Mouse (Mus musculus) monocyte, adult 5-6 weeks (primary cell): ENCODE measurements around the gene Fam13a. TPM values are rescaled to one million over a fixed set of nuclear protein-coding genes. Genes with fewer than 3 reads are reported as not detected.

Experiments
- ATAC-seq: fragments of 153-309, 156-312 bp; replicated peaks from 2 replicates; pipeline ENCODE4 v1.8.0; 2017; ENCODE audit warnings: mild to moderate bottlenecking; ENCODE audit not compliant: low TSS enrichment, insufficient number of reproducible peaks, severe bottlenecking, poor library complexity, low FRiP score
- total RNA-seq: library from RNA; stranded (forward); fragments of 200-1000, 200-491, 200-594 nt; gene quantifications from 3 replicates; pipeline ENCODE4 v1.2.3, GENCODE M21; 2017

Fam13a gene
- total RNA-seq, 1 experiment from 2014 or later, result not detected

DNA sequence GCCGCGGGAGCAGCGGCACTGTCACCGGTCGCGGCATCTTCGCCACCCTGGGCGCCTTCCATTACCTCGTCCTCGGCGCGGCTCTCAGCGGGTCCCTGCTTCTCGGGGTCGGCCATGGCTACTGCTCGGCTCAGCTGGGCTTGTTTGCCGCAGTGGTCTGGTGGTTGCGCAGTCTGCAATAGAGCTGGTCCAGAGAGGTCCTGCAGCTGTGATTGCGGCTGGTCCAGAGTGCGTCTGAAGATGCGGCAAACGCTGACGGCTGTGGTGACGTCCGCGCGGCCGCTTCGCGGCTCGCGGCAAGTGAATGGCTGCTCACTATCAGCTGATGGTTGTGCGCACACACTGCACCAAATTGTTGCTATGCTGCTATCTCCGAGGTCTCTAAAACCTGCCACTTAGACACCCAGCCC, 117.5 kb downstream of the Fam13a start, which contains the start of gene Nap1l5:
Gene Nap1l5, minus strand, starts transcription at position 225 of the 410 bp plus-strand sequence.
- no peak for ATAC-seq

DNA sequence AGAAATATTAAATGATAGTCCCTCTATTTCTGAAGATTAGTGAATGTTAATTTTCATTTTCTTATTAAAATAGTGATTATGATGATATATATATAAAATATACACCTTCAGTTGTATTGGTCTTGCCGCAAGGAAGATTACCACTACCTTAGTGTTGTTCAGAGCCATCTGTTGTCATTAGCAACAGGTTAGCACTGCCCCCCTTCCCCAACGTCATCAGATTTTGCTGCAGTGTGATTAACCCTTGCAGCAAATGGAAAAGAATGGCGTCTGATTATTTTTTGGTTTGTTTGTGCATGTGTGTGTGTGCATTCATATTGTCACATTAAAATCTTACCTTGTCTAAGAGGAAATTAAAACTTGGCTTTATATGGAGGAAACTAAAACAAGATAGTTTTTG, 119.8 kb downstream of the Fam13a start:
- ATAC-seq, result no peak

DNA sequence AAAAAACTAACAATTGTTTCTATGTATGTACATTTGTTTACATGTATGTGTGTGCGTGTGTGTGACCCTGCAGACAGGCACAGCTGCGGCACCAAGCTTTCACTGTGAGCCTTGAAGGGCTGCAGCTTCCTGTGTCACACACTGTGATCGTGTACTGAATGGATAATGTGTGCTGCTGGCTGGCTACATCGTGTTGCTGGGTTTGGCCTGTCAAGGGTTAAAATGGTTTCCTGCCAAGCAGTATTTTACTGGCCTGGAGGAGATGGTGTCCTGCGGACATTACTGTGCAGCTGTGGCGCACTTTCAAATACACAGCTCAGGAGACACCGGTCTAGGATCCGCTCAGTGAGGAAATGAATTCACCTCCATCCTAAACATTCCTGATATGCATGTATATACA, 121.2 kb downstream of the Fam13a start:
- no peak for ATAC-seq

DNA sequence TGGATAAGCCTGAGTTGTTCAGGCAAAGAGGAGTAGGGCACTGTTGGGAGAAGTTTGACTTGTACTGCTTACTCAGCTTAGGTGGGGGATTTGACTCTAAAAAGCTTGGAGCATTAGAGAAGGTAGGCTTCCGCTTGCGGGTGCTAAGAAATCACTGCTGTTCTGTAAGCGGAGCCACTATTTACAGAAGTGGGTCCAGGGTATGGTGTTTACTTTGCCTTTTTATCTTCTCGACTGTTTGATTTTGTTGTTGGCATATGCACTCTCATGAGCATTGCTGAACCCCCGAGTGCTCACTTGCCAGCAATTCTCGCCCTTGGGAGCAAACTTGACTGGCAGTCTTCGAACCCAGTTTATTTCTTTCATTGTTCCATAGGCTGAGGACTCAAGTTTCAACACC, 123.8 kb downstream of the Fam13a start:
- no peak for ATAC-seq

DNA sequence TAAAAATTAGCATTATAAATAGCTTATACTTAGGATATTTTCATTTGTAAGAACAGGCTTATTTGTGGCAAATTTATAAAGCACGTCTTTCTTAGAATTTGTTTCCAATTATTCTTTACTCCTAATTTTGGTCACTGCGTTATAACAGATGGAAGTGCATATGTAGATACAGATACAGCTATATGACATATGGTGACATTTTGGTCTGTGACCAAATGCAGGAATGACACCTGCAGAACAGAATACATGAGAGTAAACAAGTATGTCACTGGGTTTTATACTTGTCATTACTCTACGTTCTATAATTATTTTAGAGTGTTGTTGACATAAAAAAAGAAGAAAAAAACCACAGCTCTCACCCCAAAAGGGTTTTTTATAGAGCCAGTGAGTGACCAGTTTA, 125.3 kb downstream of the Fam13a start:
- no peak for ATAC-seq

DNA sequence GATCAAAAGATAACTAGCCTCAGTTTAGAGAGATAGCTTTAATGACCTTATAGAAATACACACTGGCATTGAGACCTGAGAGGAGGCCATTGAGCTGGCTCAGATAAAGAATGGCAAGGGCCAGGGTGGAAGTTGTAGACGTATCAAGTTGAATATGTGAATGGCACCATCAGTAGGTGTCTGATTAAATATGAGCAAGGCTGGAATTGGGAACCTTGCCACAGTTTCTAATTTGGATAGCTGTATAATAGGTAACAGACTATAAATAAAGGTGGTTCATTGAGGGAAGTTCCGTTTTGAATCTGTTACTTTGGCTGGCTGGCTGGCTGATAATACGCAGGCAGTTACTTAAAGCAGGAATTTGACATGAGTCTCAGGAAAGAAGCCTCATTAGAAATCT, 127.7 kb downstream of the Fam13a start:
- no peak for ATAC-seq

DNA sequence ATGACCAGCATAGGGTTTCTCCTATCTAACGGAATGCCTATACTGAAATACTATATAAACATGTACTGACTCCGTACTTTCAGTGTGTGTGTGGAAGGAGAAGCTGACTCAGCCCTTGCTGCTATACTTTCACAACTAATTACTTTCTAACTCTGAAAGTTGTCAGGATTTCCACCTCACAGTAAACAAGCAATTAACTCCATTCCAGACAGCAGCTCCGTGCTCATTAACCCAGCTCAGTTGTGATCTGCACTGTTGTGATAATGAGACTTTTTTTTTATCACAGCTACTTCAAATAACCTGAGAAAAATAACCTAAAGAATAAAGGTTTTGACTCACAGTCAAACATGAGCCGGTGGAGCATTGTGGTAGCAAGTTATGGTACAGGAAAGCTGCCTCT, 129.4 kb downstream of the Fam13a start:
- ATAC-seq, result no peak

DNA sequence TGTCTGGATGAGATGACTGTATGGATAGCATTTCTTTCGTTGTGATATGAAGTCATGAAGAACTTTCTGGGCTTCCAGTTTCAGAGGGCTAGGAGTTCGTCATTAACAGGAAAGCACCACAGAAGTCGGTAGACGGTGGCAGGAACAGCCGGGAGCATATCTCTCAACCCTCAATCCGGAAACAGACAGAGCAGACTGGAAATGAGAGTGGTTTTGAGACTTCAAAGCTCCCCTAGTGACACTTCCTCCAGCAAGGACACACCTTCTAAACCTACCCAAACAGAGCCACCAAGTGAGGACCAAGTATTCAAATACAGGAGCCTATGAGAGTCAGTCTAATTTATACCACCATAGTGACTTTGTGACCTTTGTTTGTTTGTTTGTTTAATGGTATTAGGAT, 131.0 kb downstream of the Fam13a start:
- no peak for ATAC-seq

DNA sequence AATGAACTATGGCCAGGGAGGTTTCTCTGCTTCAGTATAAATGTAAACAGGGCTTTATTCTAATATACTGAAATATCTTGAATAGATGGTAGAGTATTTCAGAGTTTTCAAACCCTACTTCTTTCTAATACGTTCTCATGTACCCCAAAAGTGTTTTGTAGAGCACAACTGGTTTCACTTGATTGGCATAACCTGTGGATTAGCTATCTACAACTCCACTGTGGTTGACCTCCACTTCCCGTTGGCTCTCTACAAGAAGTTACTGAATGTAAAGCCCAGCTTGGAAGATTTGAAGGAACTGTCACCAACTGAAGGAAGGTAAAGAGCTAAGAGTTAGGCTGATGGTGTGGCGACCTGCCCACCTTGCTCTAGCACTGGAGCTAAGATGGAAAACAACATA, 134.4 kb downstream of the Fam13a start:
- no peak for ATAC-seq

DNA sequence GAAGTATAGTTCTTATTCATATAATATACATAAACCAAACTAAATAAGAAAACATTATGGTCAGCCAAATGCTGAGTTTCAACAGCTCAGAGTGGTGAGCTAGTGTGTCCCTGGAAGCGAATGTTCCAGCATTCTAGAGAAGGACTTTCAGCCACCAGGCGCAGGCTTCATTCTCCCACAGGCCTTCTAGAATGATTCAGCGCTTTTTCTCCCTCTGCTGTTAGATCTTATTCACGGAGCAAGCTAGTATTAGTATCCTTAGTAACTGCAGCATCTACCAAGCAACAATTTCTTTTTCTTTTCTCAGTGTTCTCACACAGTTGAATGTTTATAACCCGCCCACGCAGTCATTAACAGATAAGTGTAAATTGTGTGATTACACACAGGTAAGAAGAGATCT, 142.1 kb downstream of the Fam13a start:
- no peak for ATAC-seq

Other genes with a start within 250 kb of the Fam13a start
- 19.2 to 63.9 TPM (median 26.6 TPM) in 3 replicates for gene Herc3, start 193.1 kb downstream of the Fam13a start, total RNA-seq
- 0.58 TPM in 1 of 3 replicates, not detected in the others for gene Nap1l5, start 117.5 kb downstream of the Fam13a start, total RNA-seq
- 28.5 to 45.1 TPM (median 43.5 TPM) in 3 replicates for gene Tigd2, start 184.3 kb upstream of the Fam13a start, total RNA-seq